In the genomic region with DNA sequence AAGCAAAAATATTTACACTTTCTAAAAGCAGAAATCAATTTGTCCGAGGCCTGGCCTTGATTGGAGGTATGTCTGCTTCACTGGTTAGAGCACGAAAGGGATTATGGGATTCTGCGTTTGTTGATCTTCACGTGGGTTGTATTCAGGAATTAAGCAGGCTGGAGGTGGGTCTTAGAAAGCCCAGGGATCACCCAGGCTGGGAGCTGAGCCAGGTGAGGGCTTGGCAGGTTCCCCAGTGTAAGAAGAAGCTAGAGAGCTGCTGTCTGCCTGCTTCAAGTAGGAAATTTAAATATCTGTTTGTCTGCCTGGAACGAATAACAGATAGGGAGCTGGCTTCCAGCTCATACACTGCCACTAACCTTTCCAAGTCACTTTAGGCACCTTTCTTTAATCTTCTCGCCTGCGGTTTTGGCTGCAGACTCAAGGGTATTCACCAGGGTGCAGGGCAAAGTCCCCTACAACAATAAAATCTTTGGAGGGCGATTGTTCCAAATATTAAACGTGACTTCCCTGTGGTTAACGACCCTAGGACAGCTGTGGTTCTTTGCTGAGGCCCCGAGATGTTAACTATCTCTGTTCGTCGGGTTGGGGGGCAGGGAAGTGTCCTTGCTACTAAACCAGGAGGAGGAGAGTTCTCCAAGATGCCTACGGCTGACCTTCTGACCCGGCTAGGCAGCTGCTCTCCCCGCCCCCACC, we compare ENCODE assay signal across 8 mouse cellular contexts.
A peak's percentile ranks its signal among the peaks of the same experiment; 100 is the strongest.
DNase-seq lines count a peak whose midpoint lies in the region; ATAC-seq and TF ChIP-seq lines count a peak whose summit lies in the region.

No protein-coding gene starts in this region.

- H3K36me3 ChIP-seq in neural tube, embryonic 11.5 days (ENCODE audit: control insufficient read depth, insufficient read depth, low read length) = no peaks in the 10 kb centered on the region
- H3K36me3 ChIP-seq in heart, adult 2 months (ENCODE audit: control insufficient read depth, insufficient read depth, low read length) = peaks cover 2% of the 10 kb centered on the region; the same call in 1 of the 2 replicates
- no peaks in the 10 kb centered on the region for H3K36me3 ChIP-seq in liver, embryonic 16.5 days (ENCODE audit: control insufficient read depth, insufficient read depth)

- H3K4me2 ChIP-seq in neural tube, embryonic 11.5 days (ENCODE audit: low read depth) = peak overlapping the region; percentile 39
- H3K4me2 ChIP-seq in liver, embryonic 16.5 days (ENCODE audit: low read depth, low read length) = peak overlapping the region; percentile 45

- no peak overlapping the region for H3K4me3 ChIP-seq in neural tube, embryonic 11.5 days (ENCODE audit: low read depth, low read length)
- H3K4me3 ChIP-seq in heart, adult 2 months = peak overlapping the region; percentile 30; the same call in 1 of the 2 replicates
- H3K4me3 ChIP-seq in liver, embryonic 16.5 days (ENCODE audit: low read depth, low read length) = no peak overlapping the region

- no peak for TF ChIP-seq CTCF in heart, adult 2 months (IDR thresholded peaks at IDR 0.05)

- no peaks in the 10 kb centered on the region for H3K27me3 ChIP-seq in neural tube, embryonic 11.5 days (ENCODE audit: control insufficient read depth, insufficient read depth, low read length)
- no peaks in the 10 kb centered on the region for H3K27me3 ChIP-seq in heart, adult 2 months (ENCODE audit: control insufficient read depth, insufficient read depth, low read length)
- no peaks in the 10 kb centered on the region for H3K27me3 ChIP-seq in liver, embryonic 16.5 days (ENCODE audit: control insufficient read depth, insufficient read depth, low read depth, low read length)

- no peaks in the 10 kb centered on the region for H3K79me2 ChIP-seq in heart, adult 2 months (replicated peaks; ENCODE audit: control insufficient read depth, insufficient read depth, low read length)

- TF ChIP-seq EP300 in heart, adult 2 months (IDR thresholded peaks at IDR 0.05; ENCODE audit: insufficient read depth, low read depth, low read length) = no peak

- H3K9me3 ChIP-seq in neural tube, embryonic 11.5 days (ENCODE audit: control insufficient read depth, low read length) = no peaks in the 10 kb centered on the region
- H3K9me3 ChIP-seq in liver, embryonic 16.5 days (replicated peaks; ENCODE audit: control insufficient read depth, low read length) = no peaks in the 10 kb centered on the region

- 0 out of 2 replicates have a peak overlapping the region, but pooled peaks have one; percentile 2 for H3K9ac ChIP-seq in neural tube, embryonic 11.5 days (ENCODE audit: low read length)
- peak overlapping the region; percentile 5; the same call in 1 of the 2 replicates for H3K9ac ChIP-seq in heart, adult 2 months (ENCODE audit: low read depth, low read length)
- H3K9ac ChIP-seq in liver, embryonic 16.5 days (ENCODE audit: low read depth, low read length) = no peak overlapping the region

- WGBS in neural tube, embryonic 11.5 days = 3% methylated on average over 16 of the region's 16 CpGs
- 28% methylated on average over 16 of the region's 16 CpGs for WGBS in heart, adult 2 months
- 7% methylated on average over 16 of the region's 16 CpGs for WGBS in liver, embryonic 16.5 days (ENCODE audit: insufficient replicate concordance)

- peak; percentile 19 for DNase-seq in neural tube, embryonic 11.5 days (ENCODE audit: low spot score)
- DNase-seq in neural tube, embryonic 10.5 days (ENCODE audit: extremely low spot score, low spot score) = no peak
- DNase-seq in heart, adult 2 months = peak; percentile 64 to 74
- peak; percentile 90 for DNase-seq in kidney, adult 11 months
- peak; percentile 28 for DNase-seq in ovary, postnatal 10 days (ENCODE audit: low spot score)
- DNase-seq in left cerebral cortex, postnatal 14 days (ENCODE audit: low spot score in 2 of 2) = no peak
- no peak for DNase-seq in right cerebral cortex, postnatal 36 days (ENCODE audit: low spot score in 2 of 2)

- H3K4me1 ChIP-seq in neural tube, embryonic 11.5 days (ENCODE audit: control insufficient read depth, insufficient read depth, low read length) = peaks cover 19% of the 10 kb centered on the region
- peaks cover 2% of the 10 kb centered on the region for H3K4me1 ChIP-seq in heart, adult 2 months (ENCODE audit: control insufficient read depth, insufficient read depth, low read length)
- H3K4me1 ChIP-seq in liver, embryonic 16.5 days (ENCODE audit: control insufficient read depth, low read depth, low read length) = no peaks in the 10 kb centered on the region

- intact Hi-C loops in heart, adult 2 months (cut with DNase I) = loop anchor here (2.0 kb wide), 1 partner anchor 19 kb away; no protein-coding TSS in a partner anchor
- intact Hi-C loops in left cerebral cortex, postnatal 14 days (cut with DNase I) = no loop called here

- TF ChIP-seq POLR2A in heart, adult 2 months (IDR thresholded peaks at IDR 0.05; ENCODE audit: insufficient read depth, low read depth, low read length) = no peak

- H3K27ac ChIP-seq in neural tube, embryonic 11.5 days (ENCODE audit: low read depth, low read length) = no peak overlapping the region
- H3K27ac ChIP-seq in heart, adult 2 months = peak overlapping the region; percentile 80
- H3K27ac ChIP-seq in liver, embryonic 16.5 days (ENCODE audit: low read length) = peak overlapping the region; percentile 57

- ATAC-seq in neural tube, embryonic 11.5 days (ENCODE audit: insufficient read depth, low FRiP score, low TSS enrichment) = no peak
- peak; percentile 56; the same call in 1 of the 2 replicates for ATAC-seq in liver, embryonic 16.5 days (ENCODE audit: low read depth)

Comparison
In these comparisons a context has a peak if more than half of its experiments do, and no peak if none do; other contexts are left out.
1. DNase-seq: peak in neural tube, embryonic 11.5 days (single experiment), heart, adult 2 months (2 of 2), kidney, adult 11 months (single experiment) and ovary, postnatal 10 days (single experiment); none in neural tube, embryonic 10.5 days (single experiment), left cerebral cortex, postnatal 14 days (0 of 2) and right cerebral cortex, postnatal 36 days (0 of 2).